Mouse (Mus musculus): ENCODE measurements around the gene Dgkk. TPM values are rescaled to one million over a fixed set of nuclear protein-coding genes. Genes with fewer than 3 reads are reported as not detected.
"Not testable (repeated sequence)": the region's sequence is repeated elsewhere in the genome, so short reads cannot be mapped to it uniquely, and the experiment has no call there.

The Dgkk gene
- polyA plus RNA-seq, 1 experiment from 2014 or later, result not detected

GRCm38 (mm10) chrX:6926224-6926623, 147.1 kb downstream of the Dgkk start:
- 68% methylated on average over 4 of the region's 4 CpGs for WGBS (ENCODE audit: insufficient replicate concordance)
- TF ChIP-seq EP300 (IDR thresholded peaks at IDR 0.05; ENCODE audit: low read depth), result no peak
- TF ChIP-seq CTCF (IDR thresholded peaks at IDR 0.05; ENCODE audit: low read depth), result no peak
- ATAC-seq, result no peak
- H3K4me2 ChIP-seq (ENCODE audit: low read depth, low read length), result no peak overlapping the region
- H3K27ac ChIP-seq (ENCODE audit: low read depth), result no peak overlapping the region
- no peaks in the 10 kb centered on the region for H3K4me1 ChIP-seq (ENCODE audit: insufficient read depth)
- H3K4me3 ChIP-seq (ENCODE audit: low read depth, low read length), result no peak overlapping the region
- H3K9ac ChIP-seq (replicated peaks), result no peak overlapping the region
- no peaks in the 10 kb centered on the region for H3K36me3 ChIP-seq (replicated peaks; ENCODE audit: insufficient read depth, low read length)
- no peaks in the 10 kb centered on the region for H3K9me3 ChIP-seq (ENCODE audit: low read length)
- no peaks in the 10 kb centered on the region for H3K27me3 ChIP-seq (ENCODE audit: insufficient read depth, low read length)
- DNase-seq, result no peak

GRCm38 (mm10) chrX:6968598-6968997, 189.5 kb downstream of the Dgkk start:
- Histone ChIP-seq H3K9ac (replicated peaks) (no peak overlapping the region), H3K4me2 (ENCODE audit: low read depth, low read length) (no peak overlapping the region), H3K27ac (ENCODE audit: low read depth) (no peak overlapping the region), H3K27me3 (ENCODE audit: insufficient read depth, low read length) (no peaks in the 10 kb centered on the region), H3K4me3 (ENCODE audit: low read depth, low read length) (no peak overlapping the region), H3K9me3 (ENCODE audit: low read length) (no peaks in the 10 kb centered on the region), H3K4me1 (ENCODE audit: insufficient read depth) (no peaks in the 10 kb centered on the region), H3K36me3 (replicated peaks; ENCODE audit: insufficient read depth, low read length) (no peaks in the 10 kb centered on the region)
- DNase-seq (no peak), ATAC-seq (no peak)
- peak; percentile 68; the same call in 1 of the 2 replicates for TF ChIP-seq EP300 (IDR thresholded peaks at IDR 0.05; ENCODE audit: low read depth)
- TF ChIP-seq CTCF (IDR thresholded peaks at IDR 0.05; ENCODE audit: low read depth), result no peak
- WGBS (ENCODE audit: insufficient replicate concordance), result 39% methylated on average over 3 of the region's 3 CpGs

GRCm38 (mm10) chrX:6971956-6972355, 192.8 kb downstream of the Dgkk start:
- ATAC-seq (no peak), DNase-seq (no peak)
- H3K4me1 ChIP-seq (ENCODE audit: insufficient read depth), result no peaks in the 10 kb centered on the region
- H3K9me3 ChIP-seq (ENCODE audit: low read length), result no peaks in the 10 kb centered on the region
- H3K27ac ChIP-seq (ENCODE audit: low read depth), result no peak overlapping the region
- no peak overlapping the region for H3K4me2 ChIP-seq (ENCODE audit: low read depth, low read length)
- no peak overlapping the region for H3K4me3 ChIP-seq (ENCODE audit: low read depth, low read length)
- no peak overlapping the region for H3K9ac ChIP-seq (replicated peaks)
- 40% methylated on average over 1 of the region's 1 CpGs for WGBS (ENCODE audit: insufficient replicate concordance)
- no peaks in the 10 kb centered on the region for H3K36me3 ChIP-seq (replicated peaks; ENCODE audit: insufficient read depth, low read length)
- H3K27me3 ChIP-seq (ENCODE audit: insufficient read depth, low read length), result no peaks in the 10 kb centered on the region
- TF ChIP-seq CTCF (IDR thresholded peaks at IDR 0.05; ENCODE audit: low read depth) (no peak), EP300 (IDR thresholded peaks at IDR 0.05; ENCODE audit: low read depth) (no peak)

GRCm38 (mm10) chrX:6983916-6984315, 204.8 kb downstream of the Dgkk start:
- H3K36me3 ChIP-seq (replicated peaks; ENCODE audit: insufficient read depth, low read length); H3K9ac ChIP-seq (replicated peaks); H3K4me1 ChIP-seq (ENCODE audit: insufficient read depth); H3K4me3 ChIP-seq (ENCODE audit: low read depth, low read length); ATAC-seq; DNase-seq; H3K27ac ChIP-seq (ENCODE audit: low read depth); H3K4me2 ChIP-seq (ENCODE audit: low read depth, low read length); H3K27me3 ChIP-seq (ENCODE audit: insufficient read depth, low read length); H3K9me3 ChIP-seq (ENCODE audit: low read length): not testable (repeated sequence)
- 45% methylated on average over 3 of the region's 4 CpGs for WGBS (ENCODE audit: insufficient replicate concordance)
